Mouse (Mus musculus): ENCODE measurements at regions not wholly inside any gene's neighbourhood (a gene's known extent, or its start where the extent isn't known, plus 50 kb on each side); places are given as distances from the start of the nearest gene placed in this dataset.
A peak's percentile ranks its signal among the peaks of the same experiment; 100 is the strongest.

- no peak overlapping the region for H3K4me3 ChIP-seq (replicated peaks)
- H3K27ac ChIP-seq, result no peak overlapping the region
- WGBS, result 72% methylated on average over 6 of the region's 6 CpGs
- H3K9ac ChIP-seq, result no peak overlapping the region
- H3K36me3 ChIP-seq, result no peaks in the 10 kb centered on the region
- H3K4me2 ChIP-seq, result no peak overlapping the region
- ATAC-seq (replicated peaks; ENCODE audit: low FRiP score), result no peak
- no peaks in the 10 kb centered on the region for H3K27me3 ChIP-seq
- no peaks in the 10 kb centered on the region for H3K4me1 ChIP-seq
- H3K9me3 ChIP-seq (replicated peaks), result no peaks in the 10 kb centered on the region
These were observed 476.2 kb downstream of the Rnf144a start for GRCm38 (mm10) chr12:25938856-25939255.

GRCm38 (mm10) chr12:25934946-25935345, 480.1 kb downstream of the Rnf144a start:
- ATAC-seq (replicated peaks; ENCODE audit: low FRiP score), result no peak
- H3K27ac ChIP-seq, result no peak overlapping the region
- no peaks in the 10 kb centered on the region for H3K27me3 ChIP-seq
- H3K4me2 ChIP-seq, result no peak overlapping the region
- H3K4me3 ChIP-seq (replicated peaks), result no peak overlapping the region
- H3K9ac ChIP-seq, result no peak overlapping the region
- no peaks in the 10 kb centered on the region for H3K36me3 ChIP-seq
- no peaks in the 10 kb centered on the region for H3K4me1 ChIP-seq
- no peaks in the 10 kb centered on the region for H3K9me3 ChIP-seq (replicated peaks)
- WGBS, result 60% methylated on average over 5 of the region's 5 CpGs

GRCm38 (mm10) chr12:25934526-25934925, 480.5 kb downstream of the Rnf144a start:
- Histone ChIP-seq H3K9me3 (replicated peaks) (no peaks in the 10 kb centered on the region), H3K27ac (no peak overlapping the region), H3K27me3 (no peaks in the 10 kb centered on the region), H3K4me1 (no peaks in the 10 kb centered on the region), H3K36me3 (no peaks in the 10 kb centered on the region), H3K4me3 (replicated peaks) (no peak overlapping the region), H3K9ac (no peak overlapping the region), H3K4me2 (no peak overlapping the region)
- ATAC-seq (replicated peaks; ENCODE audit: low FRiP score), result no peak
- 94% methylated on average over 3 of the region's 3 CpGs for WGBS

- H3K9ac ChIP-seq, result no peak overlapping the region
- H3K4me3 ChIP-seq (replicated peaks), result no peak overlapping the region
- 0 out of 2 replicates have a peak, but pooled peaks have one; percentile 36 for ATAC-seq (replicated peaks; ENCODE audit: low FRiP score)
- H3K9me3 ChIP-seq (replicated peaks), result no peaks in the 10 kb centered on the region
- no peaks in the 10 kb centered on the region for H3K27me3 ChIP-seq
- peaks cover 4% of the 10 kb centered on the region; the same call in 1 of the 2 replicates for H3K4me1 ChIP-seq
- WGBS, result 24% methylated on average over 5 of the region's 5 CpGs
- H3K27ac ChIP-seq, result no peak overlapping the region
- H3K36me3 ChIP-seq, result no peaks in the 10 kb centered on the region
- H3K4me2 ChIP-seq, result no peak overlapping the region
These were observed 488.7 kb downstream of the Rnf144a start for GRCm38 (mm10) chr12:25926367-25926766.

GRCm38 (mm10) chr12:25924526-25924925, 490.5 kb downstream of the Rnf144a start:
- Histone ChIP-seq H3K4me1 (peaks cover 4% of the 10 kb centered on the region; the same call in 1 of the 2 replicates), H3K9ac (no peak overlapping the region), H3K27ac (no peak overlapping the region), H3K9me3 (replicated peaks) (no peaks in the 10 kb centered on the region), H3K36me3 (no peaks in the 10 kb centered on the region), H3K4me3 (replicated peaks) (no peak overlapping the region), H3K4me2 (no peak overlapping the region), H3K27me3 (no peaks in the 10 kb centered on the region)
- WGBS, result 87% methylated on average over 9 of the region's 9 CpGs
- ATAC-seq (replicated peaks; ENCODE audit: low FRiP score), result no peak

- H3K4me1 ChIP-seq, result peaks cover 4% of the 10 kb centered on the region; the same call in 1 of the 2 replicates
- no peaks in the 10 kb centered on the region for H3K27me3 ChIP-seq
- H3K27ac ChIP-seq, result no peak overlapping the region
- H3K36me3 ChIP-seq, result no peaks in the 10 kb centered on the region
- H3K9ac ChIP-seq, result no peak overlapping the region
- H3K4me2 ChIP-seq, result no peak overlapping the region
- WGBS, result 83% methylated on average over 1 of the region's 1 CpGs
- H3K9me3 ChIP-seq (replicated peaks), result no peaks in the 10 kb centered on the region
- no peak for ATAC-seq (replicated peaks; ENCODE audit: low FRiP score)
- H3K4me3 ChIP-seq (replicated peaks), result no peak overlapping the region
These were observed 491.3 kb downstream of the Rnf144a start for GRCm38 (mm10) chr12:25923772-25924171.

- WGBS, result 72% methylated on average over 1 of the region's 1 CpGs
- Histone ChIP-seq H3K4me3 (replicated peaks) (no peak overlapping the region), H3K4me1 (no peaks in the 10 kb centered on the region), H3K27ac (no peak overlapping the region), H3K9me3 (replicated peaks) (no peaks in the 10 kb centered on the region), H3K27me3 (no peaks in the 10 kb centered on the region), H3K9ac (no peak overlapping the region), H3K36me3 (no peaks in the 10 kb centered on the region), H3K4me2 (no peak overlapping the region)
- no peak for ATAC-seq (replicated peaks; ENCODE audit: low FRiP score)
These were observed 509.4 kb downstream of the Rnf144a start for GRCm38 (mm10) chr12:25905614-25906013.

GRCm38 (mm10) chr12:25896543-25896942, 518.5 kb downstream of the Rnf144a start:
- Histone ChIP-seq H3K27ac (no peak overlapping the region), H3K4me3 (replicated peaks) (no peak overlapping the region), H3K36me3 (no peaks in the 10 kb centered on the region), H3K9me3 (replicated peaks) (no peaks in the 10 kb centered on the region), H3K4me1 (no peaks in the 10 kb centered on the region), H3K27me3 (no peaks in the 10 kb centered on the region), H3K9ac (no peak overlapping the region), H3K4me2 (no peak overlapping the region)
- ATAC-seq (replicated peaks; ENCODE audit: low FRiP score), result no peak
- 55% methylated on average over 3 of the region's 3 CpGs for WGBS

GRCm38 (mm10) chr12:25895691-25896090, 519.4 kb downstream of the Rnf144a start:
- Histone ChIP-seq H3K27ac (no peak overlapping the region), H3K4me3 (replicated peaks) (no peak overlapping the region), H3K27me3 (no peaks in the 10 kb centered on the region), H3K9ac (no peak overlapping the region), H3K36me3 (no peaks in the 10 kb centered on the region), H3K9me3 (replicated peaks) (no peaks in the 10 kb centered on the region), H3K4me2 (no peak overlapping the region), H3K4me1 (no peaks in the 10 kb centered on the region)
- ATAC-seq (replicated peaks; ENCODE audit: low FRiP score), result no peak
- 39% methylated on average over 1 of the region's 1 CpGs for WGBS

GRCm38 (mm10) chr12:25891391-25892167, 523.5 kb downstream of the Rnf144a start:
- no peak for ATAC-seq (replicated peaks; ENCODE audit: low FRiP score)
- H3K36me3 ChIP-seq, result no peaks in the 10 kb centered on the region
- H3K4me1 ChIP-seq, result no peaks in the 10 kb centered on the region
- no peak overlapping the region for H3K9ac ChIP-seq
- no peak overlapping the region for H3K4me3 ChIP-seq (replicated peaks)
- no peaks in the 10 kb centered on the region for H3K9me3 ChIP-seq (replicated peaks)
- 69% methylated on average over 4 of the region's 4 CpGs for WGBS
- no peaks in the 10 kb centered on the region for H3K27me3 ChIP-seq
- H3K4me2 ChIP-seq, result no peak overlapping the region
- no peak overlapping the region for H3K27ac ChIP-seq

GRCm38 (mm10) chr12:25890722-25891121, 524.3 kb downstream of the Rnf144a start:
- Histone ChIP-seq H3K4me1 (no peaks in the 10 kb centered on the region), H3K9ac (no peak overlapping the region), H3K27me3 (no peaks in the 10 kb centered on the region), H3K36me3 (no peaks in the 10 kb centered on the region), H3K27ac (no peak overlapping the region), H3K4me2 (no peak overlapping the region), H3K4me3 (replicated peaks) (no peak overlapping the region), H3K9me3 (replicated peaks) (no peaks in the 10 kb centered on the region)
- WGBS, result 80% methylated on average over 1 of the region's 1 CpGs
- no peak for ATAC-seq (replicated peaks; ENCODE audit: low FRiP score)

- ATAC-seq (replicated peaks; ENCODE audit: low FRiP score), result no peak
- no peak overlapping the region for H3K4me3 ChIP-seq (replicated peaks)
- H3K27me3 ChIP-seq, result no peaks in the 10 kb centered on the region
- H3K9ac ChIP-seq, result no peak overlapping the region
- H3K4me1 ChIP-seq, result no peaks in the 10 kb centered on the region
- no peak overlapping the region for H3K27ac ChIP-seq
- no peak overlapping the region for H3K4me2 ChIP-seq
- no peaks in the 10 kb centered on the region for H3K36me3 ChIP-seq
- H3K9me3 ChIP-seq (replicated peaks), result no peaks in the 10 kb centered on the region
- WGBS, result 80% methylated on average over 5 of the region's 5 CpGs
These were observed 531.3 kb downstream of the Rnf144a start for GRCm38 (mm10) chr12:25883771-25884171.

GRCm38 (mm10) chr12:25871816-25872215, 543.2 kb downstream of the Rnf144a start:
- no peak overlapping the region for H3K4me3 ChIP-seq (replicated peaks)
- H3K36me3 ChIP-seq, result no peaks in the 10 kb centered on the region
- no peak overlapping the region for H3K4me2 ChIP-seq
- no peak for ATAC-seq (replicated peaks; ENCODE audit: low FRiP score)
- no peak overlapping the region for H3K9ac ChIP-seq
- H3K27ac ChIP-seq, result no peak overlapping the region
- no peaks in the 10 kb centered on the region for H3K4me1 ChIP-seq
- 90% methylated on average over 4 of the region's 4 CpGs for WGBS
- H3K27me3 ChIP-seq, result no peaks in the 10 kb centered on the region
- H3K9me3 ChIP-seq (replicated peaks), result no peaks in the 10 kb centered on the region
